Mouse (Mus musculus): ENCODE measurements around the gene Cacna1g.

- no peak for TF ChIP-seq EP300 (IDR thresholded peaks at IDR 0.05; ENCODE audit: low read length)
- no peak for TF ChIP-seq UBTF (IDR thresholded peaks at IDR 0.05; ENCODE audit: low read depth, low read length)
- TF ChIP-seq SIN3A (IDR thresholded peaks at IDR 0.05; ENCODE audit: low read length) = no peak
- TF ChIP-seq KAT2A (IDR thresholded peaks at IDR 0.05; ENCODE audit: insufficient replicate concordance, low read length) = no peak
- TF ChIP-seq HCFC1 (IDR thresholded peaks at IDR 0.05; ENCODE audit: low read depth, low read length) = no peak
Observed at GRCm38 (mm10) chr11:94472585-94472915, 1.4 kb downstream of the Cacna1g start.
